Mouse (Mus musculus) effector memory CD4-positive, alpha-beta T cell, adult 7 months (primary cell): ENCODE results near the gene Grap. TPM values are rescaled to one million over a fixed set of nuclear protein-coding genes. Genes with fewer than 3 reads are reported as not detected.

ENCODE experiments used
- polyA plus RNA-seq: library from polyadenylated mRNA; unstranded; fragments of 100-300 nt; shearing (Covaris generic); gene quantifications from one replicate; pipeline ENCODE4 v1.2.1, GENCODE M21; 2017

Grap gene
- 322 TPM for polyA plus RNA-seq

DNA sequence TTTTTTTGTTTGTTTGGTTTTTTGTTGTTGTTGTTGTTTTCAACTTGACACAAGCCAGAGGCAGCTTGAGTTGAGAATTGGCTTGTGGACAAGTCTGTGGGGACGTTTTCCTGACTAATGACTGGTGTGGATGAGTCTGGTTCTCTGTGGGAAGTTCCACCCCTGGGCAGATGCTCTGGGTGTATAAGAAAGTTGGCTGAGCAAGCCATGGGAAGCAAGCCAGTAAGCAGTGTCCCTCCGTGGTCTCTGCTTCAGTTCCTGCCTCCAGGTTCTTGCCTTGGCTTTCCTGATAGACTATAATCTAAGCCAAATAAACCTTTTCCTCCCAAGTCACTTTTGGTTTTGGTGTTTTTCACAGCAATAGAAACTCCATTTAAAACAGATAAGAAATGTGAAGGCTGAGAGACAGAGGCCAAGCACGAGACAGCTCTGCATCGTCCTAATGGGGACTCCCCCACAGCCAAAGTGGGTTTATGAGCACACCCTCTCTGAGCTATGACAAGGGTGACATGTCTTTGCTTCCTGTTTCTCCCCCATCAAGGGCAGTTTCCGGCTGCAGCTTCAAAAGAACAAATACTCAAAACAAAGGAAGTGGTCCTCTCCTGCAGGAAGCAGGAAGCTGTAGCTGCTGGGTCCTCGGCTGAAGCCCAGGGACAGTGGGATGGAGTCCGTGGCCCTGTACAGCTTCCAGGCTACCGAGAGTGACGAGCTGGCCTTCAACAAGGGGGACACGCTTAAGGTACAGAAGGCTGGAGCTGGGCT, at the start of gene Grap:
Gene Grap, plus strand, starts transcription at position 580 of the 762 bp plus-strand sequence.

DNA sequence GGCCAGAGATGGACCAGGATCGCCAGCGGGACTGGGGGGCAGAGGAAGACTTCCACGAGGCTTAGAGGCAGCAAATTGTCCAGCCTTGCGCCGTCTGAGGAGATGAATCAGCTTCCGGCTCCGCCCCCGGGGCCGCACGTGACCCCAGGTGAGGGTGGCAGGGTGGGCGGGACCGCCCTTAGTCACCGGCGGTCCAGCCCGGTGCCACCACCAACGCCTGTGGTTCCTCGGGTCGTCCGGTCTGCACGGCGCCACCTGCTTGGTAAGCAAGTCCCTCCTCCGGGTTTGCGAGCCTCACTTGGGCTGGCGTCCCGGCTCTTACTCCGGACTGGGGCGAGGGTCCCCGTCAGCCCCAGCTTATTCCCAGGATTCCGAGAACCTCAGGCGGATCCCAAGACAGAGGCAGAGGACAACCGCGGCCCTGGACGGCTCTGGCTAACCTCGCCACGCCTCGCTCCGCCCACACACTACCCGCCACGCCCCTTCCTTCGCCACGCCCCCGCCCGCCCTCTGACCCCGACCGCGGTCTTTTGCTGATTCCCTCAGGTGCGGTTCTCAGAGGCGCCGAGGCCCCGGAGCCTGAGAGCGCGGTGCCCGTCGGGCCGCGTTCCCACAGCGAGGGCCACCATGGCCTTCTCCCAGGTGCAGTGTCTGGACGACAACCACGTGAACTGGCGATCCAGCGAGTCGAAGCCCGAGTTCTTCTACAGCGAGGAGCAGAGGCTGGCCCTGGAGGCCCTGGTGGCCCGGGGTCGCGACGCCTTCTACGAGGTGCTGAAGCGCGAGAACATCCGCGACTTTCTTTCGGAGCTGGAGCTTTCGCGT, 31.1 kb downstream of the Grap start, which contains the start of gene Fam83g:
Gene Fam83g, plus strand, starts transcription at position 185 of the 825 bp plus-strand sequence.

DNA sequence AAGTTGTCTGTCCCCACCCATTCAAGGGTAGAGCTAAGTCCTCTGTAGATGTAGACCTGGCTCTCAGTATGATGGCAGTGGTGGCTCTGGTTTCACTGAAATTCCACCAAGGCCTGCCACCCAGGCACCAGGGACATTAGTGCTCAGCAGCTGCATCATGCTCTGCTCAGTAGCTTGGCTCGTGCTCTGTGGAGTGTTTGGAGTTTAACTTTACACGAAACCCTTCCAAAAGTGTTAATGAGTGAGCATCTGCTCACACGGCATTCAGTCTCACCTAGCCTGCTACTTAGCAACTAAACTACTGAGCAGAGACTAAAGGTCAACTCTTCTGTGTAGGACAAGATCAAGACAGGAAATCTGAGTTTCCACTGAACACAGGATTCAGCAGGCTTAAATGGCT, 67.6 kb downstream of the Grap start, which contains the start of gene Slc5a10:
Gene Slc5a10, minus strand, starts transcription at position 191 of the 400 bp plus-strand sequence.

Other genes starting within 250 kb of the Grap start
- not detected for gene Rnf112, start 199.1 kb upstream of the Grap start, polyA plus RNA-seq
- not detected for gene Mfap4, start 167.8 kb upstream of the Grap start, polyA plus RNA-seq
- gene Mapk7, start 158.9 kb upstream of the Grap start, polyA plus RNA-seq = 14.6 TPM
- 1.1 TPM for gene B9d1, start 148.1 kb upstream of the Grap start, polyA plus RNA-seq
- 0.35 TPM for gene Epn2, start 73.6 kb upstream of the Grap start, polyA plus RNA-seq
- 1.3 TPM for gene Fam83g, start 30.8 kb downstream of the Grap start, polyA plus RNA-seq
- gene Slc5a10, start 67.6 kb downstream of the Grap start, polyA plus RNA-seq = not detected
- 23.7 TPM for gene Prpsap2, start 108.8 kb downstream of the Grap start, polyA plus RNA-seq
- gene Ulk2, start 201.8 kb downstream of the Grap start, polyA plus RNA-seq = 24.5 TPM